8 mouse cellular contexts compared by ENCODE assay signal in the genomic region with DNA sequence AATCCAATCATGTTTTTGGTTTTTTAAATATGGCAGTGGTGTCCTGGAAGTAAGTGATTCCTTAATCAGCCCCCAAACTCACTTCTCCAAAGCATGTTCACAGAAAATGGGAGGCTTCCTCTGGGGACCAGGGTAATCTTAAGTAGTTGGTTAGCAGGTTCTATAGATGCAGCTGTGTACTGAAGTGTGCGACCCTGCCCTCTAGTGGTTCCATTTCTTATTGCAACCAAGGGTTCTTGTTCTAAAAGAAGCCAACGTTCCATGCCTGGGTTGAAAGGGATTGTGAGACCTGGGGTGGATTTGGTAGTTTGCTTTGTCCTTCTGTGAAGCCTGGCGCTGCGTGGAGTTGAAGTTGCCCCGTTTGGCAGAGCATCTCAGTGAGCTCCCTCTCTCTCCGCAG. TPM values are rescaled to one million over a fixed set of nuclear protein-coding genes. Genes with fewer than 3 reads are reported as not detected.
DNase-seq lines count a peak whose midpoint lies in the region; TF ChIP-seq lines count a peak whose summit lies in the region.

No protein-coding gene starts in this region.

- DNase-seq in 3T3-L1 (ENCODE audit: low read depth, low spot score): peak; percentile 94
- peak; percentile 69 for DNase-seq in A20 (ENCODE audit: low read depth, low spot score)
- DNase-seq in brain, embryonic 14.5 days (ENCODE audit: low read depth): peak; percentile 88
- peak; percentile 64 to 95 for DNase-seq in frontal cortex, adult 2 months (ENCODE audit: extremely low spot score in 1 of 2, low spot score in 1 of 2)
- DNase-seq in kidney, postnatal 14 days: peak; percentile 80
- DNase-seq in lung, adult 18-20 months: peak; percentile 62 to 76
- peak; percentile 77 for DNase-seq in right cerebral cortex, postnatal 14 days
- DNase-seq in Muller cell, postnatal 12 days (ENCODE audit: inconsistent ontology term): no peak

- TF ChIP-seq POLR2A in brain, embryonic 14.5 days (IDR thresholded peaks at IDR 0.05; ENCODE audit: borderline replicate concordance, extremely low read depth, insufficient read depth, insufficient read length, poor library complexity, severe bottlenecking): no peak

- TF ChIP-seq CTCF in brain, embryonic 14.5 days (IDR thresholded peaks at IDR 0.05; ENCODE audit: borderline replicate concordance, extremely low read depth, insufficient read depth, insufficient read length): peak; percentile 76; the same call in 1 of the 2 replicates

RNA-seq across cellular contexts. Expression of a gene that starts 26.7 kb away (rescaled TPM):
- 236 and 262 TPM in 2 replicates for polyA plus RNA-seq in brain, embryonic 14.5 days (2012; rRNA removed)
- polyA plus RNA-seq in frontal cortex, adult 2 months (2012; rRNA removed): 88.0 and 94.5 TPM in 2 replicates

RNA-seq across cellular contexts. Expression of a gene that starts 26.8 kb away (rescaled TPM):
- polyA plus RNA-seq in brain, embryonic 14.5 days (2012; rRNA removed): 40.1 and 42.3 TPM in 2 replicates
- 78.5 and 81.3 TPM in 2 replicates for polyA plus RNA-seq in frontal cortex, adult 2 months (2012; rRNA removed)

RNA-seq across cellular contexts. Expression of a gene that starts 46.7 kb away (rescaled TPM):
- polyA plus RNA-seq in brain, embryonic 14.5 days (2012; rRNA removed): 3.6 TPM in 2 replicates
- polyA plus RNA-seq in frontal cortex, adult 2 months (2012; rRNA removed): 12.3 and 13.3 TPM in 2 replicates

RNA-seq across cellular contexts. Expression of a gene that starts 46.7 kb away (rescaled TPM):
- 4.5 and 4.6 TPM in 2 replicates for polyA plus RNA-seq in brain, embryonic 14.5 days (2012; rRNA removed)
- polyA plus RNA-seq in frontal cortex, adult 2 months (2012; rRNA removed): 38.1 and 44.9 TPM in 2 replicates
